Mouse (Mus musculus): ENCODE measurements around the gene Nos1ap. TPM values are rescaled to one million over a fixed set of nuclear protein-coding genes. Genes with fewer than 3 reads are reported as not detected.
A peak's percentile ranks its signal among the peaks of the same experiment; 100 is the strongest.

The Nos1ap gene
- polyA plus RNA-seq (2015; fragmentation: Nextera tagmentation; extraction: Ambion mirVana): 14.8 and 17.1 TPM in 2 replicates

- WGBS: under 1% methylated on average over 70 of the region's 106 CpGs
Measured at GRCm38 (mm10) chr1:170589219-170590040, at the start of gene Nos1ap. Gene Nos1ap, minus strand, starts transcription at chr1:170589861.

GRCm38 (mm10) chr1:170638941-170639340 is 49.3 kb upstream of the Nos1ap start:
- H3K9ac ChIP-seq (ENCODE audit: low read depth, low read length): no peak overlapping the region
- H3K27ac ChIP-seq (ENCODE audit: low read depth, low read length): no peak overlapping the region
- no peak overlapping the region for H3K4me2 ChIP-seq (ENCODE audit: low read length)
- 87% methylated on average over 7 of the region's 7 CpGs for WGBS
- H3K36me3 ChIP-seq (ENCODE audit: control insufficient read depth, insufficient read depth, low read length): no peaks in the 10 kb centered on the region
- H3K4me1 ChIP-seq (ENCODE audit: control insufficient read depth, insufficient read depth, low read depth, low read length): peaks cover 3% of the 10 kb centered on the region; the same call in 1 of the 2 replicates
- no peak overlapping the region for H3K4me3 ChIP-seq (ENCODE audit: low read length)
- no peak for ATAC-seq
- H3K27me3 ChIP-seq (replicated peaks; ENCODE audit: control insufficient read depth, insufficient read depth, low read length): no peaks in the 10 kb centered on the region
- H3K9me3 ChIP-seq (ENCODE audit: control insufficient read depth, low read length): no peaks in the 10 kb centered on the region

More at GRCm38 (mm10) chr1:170589219-170590040, at the start of gene Nos1ap:
- Histone ChIP-seq H3K27me3 (replicated peaks; ENCODE audit: control insufficient read depth, insufficient read depth, low read length) (no peaks in the 10 kb centered on the region), H3K4me3 (ENCODE audit: low read length) (peak within 1 kb of the TSS; percentile 83), H3K9me3 (ENCODE audit: control insufficient read depth, low read length) (no peaks in the 10 kb centered on the region), H3K9ac (ENCODE audit: low read depth, low read length) (peak within 1 kb of the TSS; percentile 92), H3K36me3 (ENCODE audit: control insufficient read depth, insufficient read depth, low read length) (0 out of 2 replicates have a peak, but pooled peaks cover 3% of the 10 kb centered on the region), H3K4me2 (ENCODE audit: low read length) (peak within 1 kb of the TSS; percentile 92), H3K4me1 (ENCODE audit: control insufficient read depth, insufficient read depth, low read depth, low read length) (peaks cover 13% of the 10 kb centered on the region), H3K27ac (ENCODE audit: low read depth, low read length) (peak within 1 kb of the TSS; percentile 75)
- ATAC-seq: peak; percentile 95

GRCm38 (mm10) chr1:170632856-170633255 is 43.2 kb upstream of the Nos1ap start:
- 72% methylated on average over 4 of the region's 4 CpGs for WGBS
- Histone ChIP-seq H3K9me3 (ENCODE audit: control insufficient read depth, low read length) (no peaks in the 10 kb centered on the region), H3K4me2 (ENCODE audit: low read length) (no peak overlapping the region), H3K36me3 (ENCODE audit: control insufficient read depth, insufficient read depth, low read length) (no peaks in the 10 kb centered on the region), H3K4me1 (ENCODE audit: control insufficient read depth, insufficient read depth, low read depth, low read length) (no peaks in the 10 kb centered on the region), H3K27ac (ENCODE audit: low read depth, low read length) (no peak overlapping the region), H3K9ac (ENCODE audit: low read depth, low read length) (no peak overlapping the region), H3K27me3 (replicated peaks; ENCODE audit: control insufficient read depth, insufficient read depth, low read length) (no peaks in the 10 kb centered on the region), H3K4me3 (ENCODE audit: low read length) (no peak overlapping the region)
- ATAC-seq: no peak

GRCm38 (mm10) chr1:170632385-170632784 is 42.7 kb upstream of the Nos1ap start:
- Histone ChIP-seq H3K4me2 (ENCODE audit: low read length) (no peak overlapping the region), H3K27me3 (replicated peaks; ENCODE audit: control insufficient read depth, insufficient read depth, low read length) (no peaks in the 10 kb centered on the region), H3K9me3 (ENCODE audit: control insufficient read depth, low read length) (no peaks in the 10 kb centered on the region), H3K4me3 (ENCODE audit: low read length) (no peak overlapping the region), H3K9ac (ENCODE audit: low read depth, low read length) (no peak overlapping the region), H3K4me1 (ENCODE audit: control insufficient read depth, insufficient read depth, low read depth, low read length) (no peaks in the 10 kb centered on the region), H3K36me3 (ENCODE audit: control insufficient read depth, insufficient read depth, low read length) (no peaks in the 10 kb centered on the region), H3K27ac (ENCODE audit: low read depth, low read length) (no peak overlapping the region)
- peak; percentile 70 for ATAC-seq
- WGBS: 13% methylated on average over 3 of the region's 3 CpGs

GRCm38 (mm10) chr1:170631571-170631970 is 41.9 kb upstream of the Nos1ap start:
- H3K4me3 ChIP-seq (ENCODE audit: low read length): no peak overlapping the region
- no peak overlapping the region for H3K9ac ChIP-seq (ENCODE audit: low read depth, low read length)
- H3K9me3 ChIP-seq (ENCODE audit: control insufficient read depth, low read length): no peaks in the 10 kb centered on the region
- no peak overlapping the region for H3K27ac ChIP-seq (ENCODE audit: low read depth, low read length)
- WGBS: 93% methylated on average over 5 of the region's 5 CpGs
- no peaks in the 10 kb centered on the region for H3K27me3 ChIP-seq (replicated peaks; ENCODE audit: control insufficient read depth, insufficient read depth, low read length)
- no peak overlapping the region for H3K4me2 ChIP-seq (ENCODE audit: low read length)
- H3K36me3 ChIP-seq (ENCODE audit: control insufficient read depth, insufficient read depth, low read length): no peaks in the 10 kb centered on the region
- no peak for ATAC-seq
- no peaks in the 10 kb centered on the region for H3K4me1 ChIP-seq (ENCODE audit: control insufficient read depth, insufficient read depth, low read depth, low read length)

- no peak for ATAC-seq
- Histone ChIP-seq H3K4me1 (ENCODE audit: control insufficient read depth, insufficient read depth, low read depth, low read length) (no peaks in the 10 kb centered on the region), H3K9me3 (ENCODE audit: control insufficient read depth, low read length) (no peaks in the 10 kb centered on the region), H3K9ac (ENCODE audit: low read depth, low read length) (no peak overlapping the region), H3K36me3 (ENCODE audit: control insufficient read depth, insufficient read depth, low read length) (no peaks in the 10 kb centered on the region), H3K27me3 (replicated peaks; ENCODE audit: control insufficient read depth, insufficient read depth, low read length) (no peaks in the 10 kb centered on the region), H3K27ac (ENCODE audit: low read depth, low read length) (no peak overlapping the region), H3K4me2 (ENCODE audit: low read length) (no peak overlapping the region), H3K4me3 (ENCODE audit: low read length) (no peak overlapping the region)
- WGBS: 80% methylated on average over 4 of the region's 4 CpGs
Measured at GRCm38 (mm10) chr1:170630489-170630888, 40.8 kb upstream of the Nos1ap start.

GRCm38 (mm10) chr1:170623432-170623831 is 33.8 kb upstream of the Nos1ap start:
- no peak overlapping the region for H3K4me3 ChIP-seq (ENCODE audit: low read length)
- H3K4me2 ChIP-seq (ENCODE audit: low read length): no peak overlapping the region
- no peak overlapping the region for H3K27ac ChIP-seq (ENCODE audit: low read depth, low read length)
- H3K9ac ChIP-seq (ENCODE audit: low read depth, low read length): no peak overlapping the region
- peaks cover 6% of the 10 kb centered on the region for H3K9me3 ChIP-seq (ENCODE audit: control insufficient read depth, low read length)
- no peak for ATAC-seq
- 93% methylated on average over 1 of the region's 1 CpGs for WGBS
- H3K27me3 ChIP-seq (replicated peaks; ENCODE audit: control insufficient read depth, insufficient read depth, low read length): no peaks in the 10 kb centered on the region
- H3K4me1 ChIP-seq (ENCODE audit: control insufficient read depth, insufficient read depth, low read depth, low read length): no peaks in the 10 kb centered on the region
- no peaks in the 10 kb centered on the region for H3K36me3 ChIP-seq (ENCODE audit: control insufficient read depth, insufficient read depth, low read length)

- no peaks in the 10 kb centered on the region for H3K4me1 ChIP-seq (ENCODE audit: control insufficient read depth, insufficient read depth, low read depth, low read length)
- no peaks in the 10 kb centered on the region for H3K36me3 ChIP-seq (ENCODE audit: control insufficient read depth, insufficient read depth, low read length)
- no peak overlapping the region for H3K4me3 ChIP-seq (ENCODE audit: low read length)
- peaks cover 6% of the 10 kb centered on the region for H3K9me3 ChIP-seq (ENCODE audit: control insufficient read depth, low read length)
- no peaks in the 10 kb centered on the region for H3K27me3 ChIP-seq (replicated peaks; ENCODE audit: control insufficient read depth, insufficient read depth, low read length)
- no peak overlapping the region for H3K9ac ChIP-seq (ENCODE audit: low read depth, low read length)
- no peak for ATAC-seq
- no peak overlapping the region for H3K4me2 ChIP-seq (ENCODE audit: low read length)
- WGBS: 81% methylated on average over 5 of the region's 5 CpGs
- no peak overlapping the region for H3K27ac ChIP-seq (ENCODE audit: low read depth, low read length)
Measured at GRCm38 (mm10) chr1:170622934-170623333, 33.3 kb upstream of the Nos1ap start.

- peaks cover 6% of the 10 kb centered on the region for H3K9me3 ChIP-seq (ENCODE audit: control insufficient read depth, low read length)
- no peaks in the 10 kb centered on the region for H3K27me3 ChIP-seq (replicated peaks; ENCODE audit: control insufficient read depth, insufficient read depth, low read length)
- H3K4me3 ChIP-seq (ENCODE audit: low read length): no peak overlapping the region
- H3K4me1 ChIP-seq (ENCODE audit: control insufficient read depth, insufficient read depth, low read depth, low read length): no peaks in the 10 kb centered on the region
- H3K27ac ChIP-seq (ENCODE audit: low read depth, low read length): no peak overlapping the region
- H3K36me3 ChIP-seq (ENCODE audit: control insufficient read depth, insufficient read depth, low read length): no peaks in the 10 kb centered on the region
- 93% methylated on average over 2 of the region's 2 CpGs for WGBS
- no peak overlapping the region for H3K4me2 ChIP-seq (ENCODE audit: low read length)
- no peak overlapping the region for H3K9ac ChIP-seq (ENCODE audit: low read depth, low read length)
- ATAC-seq: no peak
Measured at GRCm38 (mm10) chr1:170619686-170620374, 30.2 kb upstream of the Nos1ap start.
